Mouse (Mus musculus): ENCODE measurements around the gene Tmem237. TPM values are rescaled to one million over a fixed set of nuclear protein-coding genes. Genes with fewer than 3 reads are reported as not detected.

Tmem237 gene
- 12.2 TPM for polyA plus RNA-seq (2017; shearing (Covaris generic))

GRCm38 (mm10) chr1:59119720-59120457, at the start of gene Tmem237:
Tmem237 (minus strand) TSS chr1:59120408.

GRCm38 (mm10) chr1:59163030-59163461, 42.8 kb upstream of the Tmem237 start, which contains the start of gene Mpp4:
Mpp4 (minus strand) TSS chr1:59163389.

GRCm38 (mm10) chr1:59094705-59095104, 25.5 kb downstream of the Tmem237 start, which contains the start of gene C2cd6:
C2cd6 (minus strand) TSS chr1:59094900.

Other genes with a start within 250 kb of the Tmem237 start
- gene Trak2, start 147.0 kb downstream of the Tmem237 start, polyA plus RNA-seq (2017; shearing (Covaris generic)): 45.3 TPM
- gene Stradb, start 146.9 kb downstream of the Tmem237 start, polyA plus RNA-seq (2017; shearing (Covaris generic)): 20.0 TPM
- 0.12 TPM for gene C2cd6, start 25.5 kb downstream of the Tmem237 start, polyA plus RNA-seq (2017; shearing (Covaris generic))
- gene Mpp4, start 43.0 kb upstream of the Tmem237 start, polyA plus RNA-seq (2017; shearing (Covaris generic)): 0.16 TPM
- gene Als2, start 116.8 kb upstream of the Tmem237 start, polyA plus RNA-seq (2017; shearing (Covaris generic)): 13.8 TPM
- gene Cdk15, start 136.5 kb upstream of the Tmem237 start, polyA plus RNA-seq (2017; shearing (Covaris generic)): not detected